Mouse (Mus musculus): Measurements from ENCODE around the gene Mvd. TPM values are rescaled to one million over a fixed set of nuclear protein-coding genes. Genes with fewer than 3 reads are reported as not detected.

The Mvd gene
- polyA plus RNA-seq, 1 experiment from 2014 or later: 14.4 TPM

GRCm38 (mm10) chr8:122431694-122432442 is 11.4 kb downstream of the Mvd start:
- Histone ChIP-seq H3K9ac (ENCODE audit: low read length) (peak overlapping the region; percentile 86), H3K36me3 (ENCODE audit: control insufficient read depth, insufficient read depth, low read length) (peaks cover 30% of the 10 kb centered on the region)

GRCm38 (mm10) chr8:122430646-122431045 is 12.6 kb downstream of the Mvd start:
- H3K36me3 ChIP-seq (ENCODE audit: control insufficient read depth, insufficient read depth, low read length): peaks cover 28% of the 10 kb centered on the region
- H3K27me3 ChIP-seq (ENCODE audit: control insufficient read depth, insufficient read depth, low read length): no peaks in the 10 kb centered on the region
- H3K4me3 ChIP-seq (ENCODE audit: control insufficient read depth in 1 of 2, insufficient read depth in 1 of 2, low read depth in 1 of 2, low read length in 2 of 2): no peak overlapping the region
- H3K9me3 ChIP-seq (ENCODE audit: control insufficient read depth, low read length): 0 out of 2 replicates have a peak, but pooled peaks cover 3% of the 10 kb centered on the region
- peaks cover 13 to 19% of the 10 kb centered on the region in 2 experiments for H3K4me1 ChIP-seq (ENCODE audit: control insufficient read depth in 2 of 2, insufficient read depth in 2 of 2, low read length in 2 of 2)
- H3K4me2 ChIP-seq (ENCODE audit: low read length): no peak overlapping the region
- 76% methylated on average over 3 of the region's 3 CpGs for WGBS
- H3K9ac ChIP-seq (ENCODE audit: low read length): no peak overlapping the region
- no peak overlapping the region for H3K27ac ChIP-seq (replicated peaks in 1 of 2; ENCODE audit: control insufficient read depth in 1 of 2, insufficient read depth in 1 of 2, low read depth in 2 of 2, low read length in 2 of 2)
- no peak for ATAC-seq (ENCODE audit: insufficient number of reproducible peaks, insufficient read depth, low FRiP score, low read depth)

More at GRCm38 (mm10) chr8:122431694-122432442, 11.4 kb downstream of the Mvd start:
- no peak; the same call in 1 of the 2 replicates for ATAC-seq (ENCODE audit: insufficient number of reproducible peaks, insufficient read depth, low FRiP score, low read depth)
- Histone ChIP-seq H3K4me2 (ENCODE audit: low read length) (peak overlapping the region; percentile 91), H3K4me3 (ENCODE audit: control insufficient read depth in 1 of 2, insufficient read depth in 1 of 2, low read depth in 1 of 2, low read length in 2 of 2) (peak overlapping the region; percentile 69 to 78), H3K4me1 (ENCODE audit: control insufficient read depth in 2 of 2, insufficient read depth in 2 of 2, low read length in 2 of 2) (peaks cover 13 to 19% of the 10 kb centered on the region in 2 experiments), H3K27me3 (ENCODE audit: control insufficient read depth, insufficient read depth, low read length) (no peaks in the 10 kb centered on the region), H3K9me3 (ENCODE audit: control insufficient read depth, low read length) (0 out of 2 replicates have a peak, but pooled peaks cover 3% of the 10 kb centered on the region), H3K27ac (replicated peaks in 1 of 2; ENCODE audit: control insufficient read depth in 1 of 2, insufficient read depth in 1 of 2, low read depth in 2 of 2, low read length in 2 of 2) (peak overlapping the region; percentile 56 to 74; a peak in 3 of 4 replicates)
- WGBS: 27% methylated on average over 18 of the region's 18 CpGs

- Histone ChIP-seq H3K4me2 (ENCODE audit: low read length) (no peak overlapping the region), H3K27ac (replicated peaks in 1 of 2; ENCODE audit: control insufficient read depth in 1 of 2, insufficient read depth in 1 of 2, low read depth in 2 of 2, low read length in 2 of 2) (no peak overlapping the region), H3K36me3 (ENCODE audit: control insufficient read depth, insufficient read depth, low read length) (peaks cover 28% of the 10 kb centered on the region), H3K4me3 (ENCODE audit: control insufficient read depth in 1 of 2, insufficient read depth in 1 of 2, low read depth in 1 of 2, low read length in 2 of 2) (no peak overlapping the region), H3K9me3 (ENCODE audit: control insufficient read depth, low read length) (no peaks in the 10 kb centered on the region), H3K27me3 (ENCODE audit: control insufficient read depth, insufficient read depth, low read length) (no peaks in the 10 kb centered on the region), H3K4me1 (ENCODE audit: control insufficient read depth in 2 of 2, insufficient read depth in 2 of 2, low read length in 2 of 2) (peaks cover 13 to 19% of the 10 kb centered on the region in 2 experiments), H3K9ac (ENCODE audit: low read length) (no peak overlapping the region)
- WGBS: 80% methylated on average over 10 of the region's 10 CpGs
- no peak for ATAC-seq (ENCODE audit: insufficient number of reproducible peaks, insufficient read depth, low FRiP score, low read depth)
Measured at GRCm38 (mm10) chr8:122430058-122430636, 13.1 kb downstream of the Mvd start.

GRCm38 (mm10) chr8:122428163-122428562 is 15.1 kb downstream of the Mvd start:
- no peaks in the 10 kb centered on the region for H3K27me3 ChIP-seq (ENCODE audit: control insufficient read depth, insufficient read depth, low read length)
- H3K9me3 ChIP-seq (ENCODE audit: control insufficient read depth, low read length): no peaks in the 10 kb centered on the region
- H3K4me1 ChIP-seq (ENCODE audit: control insufficient read depth in 2 of 2, insufficient read depth in 2 of 2, low read length in 2 of 2): peaks cover 20 to 25% of the 10 kb centered on the region in 2 experiments
- no peak overlapping the region for H3K9ac ChIP-seq (ENCODE audit: low read length)
- H3K27ac ChIP-seq (replicated peaks in 1 of 2; ENCODE audit: control insufficient read depth in 1 of 2, insufficient read depth in 1 of 2, low read depth in 2 of 2, low read length in 2 of 2): no peak overlapping the region
- H3K4me2 ChIP-seq (ENCODE audit: low read length): no peak overlapping the region
- peaks cover 23% of the 10 kb centered on the region for H3K36me3 ChIP-seq (ENCODE audit: control insufficient read depth, insufficient read depth, low read length)
- ATAC-seq (ENCODE audit: insufficient number of reproducible peaks, insufficient read depth, low FRiP score, low read depth): no peak
- H3K4me3 ChIP-seq (ENCODE audit: control insufficient read depth in 1 of 2, insufficient read depth in 1 of 2, low read depth in 1 of 2, low read length in 2 of 2): no peak overlapping the region
- WGBS: 87% methylated on average over 9 of the region's 9 CpGs

GRCm38 (mm10) chr8:122427607-122428006 is 15.6 kb downstream of the Mvd start:
- H3K9me3 ChIP-seq (ENCODE audit: control insufficient read depth, low read length): no peaks in the 10 kb centered on the region
- H3K36me3 ChIP-seq (ENCODE audit: control insufficient read depth, insufficient read depth, low read length): peaks cover 23% of the 10 kb centered on the region
- H3K4me1 ChIP-seq (ENCODE audit: control insufficient read depth in 2 of 2, insufficient read depth in 2 of 2, low read length in 2 of 2): peaks cover 17 to 21% of the 10 kb centered on the region in 2 experiments
- no peak overlapping the region for H3K4me2 ChIP-seq (ENCODE audit: low read length)
- H3K27ac ChIP-seq (replicated peaks in 1 of 2; ENCODE audit: control insufficient read depth in 1 of 2, insufficient read depth in 1 of 2, low read depth in 2 of 2, low read length in 2 of 2): no peak overlapping the region
- no peak overlapping the region for H3K4me3 ChIP-seq (ENCODE audit: control insufficient read depth in 1 of 2, insufficient read depth in 1 of 2, low read depth in 1 of 2, low read length in 2 of 2)
- whole genome bisulfite sequencing: 84% methylated on average over 7 of the region's 7 CpGs
- no peak overlapping the region for H3K9ac ChIP-seq (ENCODE audit: low read length)
- no peak for ATAC-seq (ENCODE audit: insufficient number of reproducible peaks, insufficient read depth, low FRiP score, low read depth)
- H3K27me3 ChIP-seq (ENCODE audit: control insufficient read depth, insufficient read depth, low read length): no peaks in the 10 kb centered on the region

GRCm38 (mm10) chr8:122426145-122426544 is 17.1 kb downstream of the Mvd start:
- no peaks in the 10 kb centered on the region for H3K27me3 ChIP-seq (ENCODE audit: control insufficient read depth, insufficient read depth, low read length)
- ATAC-seq (ENCODE audit: insufficient number of reproducible peaks, insufficient read depth, low FRiP score, low read depth): no peak
- H3K27ac ChIP-seq (replicated peaks in 1 of 2; ENCODE audit: control insufficient read depth in 1 of 2, insufficient read depth in 1 of 2, low read depth in 2 of 2, low read length in 2 of 2): no peak overlapping the region
- H3K4me1 ChIP-seq (ENCODE audit: control insufficient read depth in 2 of 2, insufficient read depth in 2 of 2, low read length in 2 of 2): peaks cover 8 to 11% of the 10 kb centered on the region in 2 experiments
- H3K9me3 ChIP-seq (ENCODE audit: control insufficient read depth, low read length): no peaks in the 10 kb centered on the region
- H3K4me3 ChIP-seq (ENCODE audit: control insufficient read depth in 1 of 2, insufficient read depth in 1 of 2, low read depth in 1 of 2, low read length in 2 of 2): no peak overlapping the region
- H3K9ac ChIP-seq (ENCODE audit: low read length): no peak overlapping the region
- no peak overlapping the region for H3K4me2 ChIP-seq (ENCODE audit: low read length)
- 60% methylated on average over 9 of the region's 9 CpGs for WGBS
- peaks cover 23% of the 10 kb centered on the region for H3K36me3 ChIP-seq (ENCODE audit: control insufficient read depth, insufficient read depth, low read length)

- ATAC-seq (ENCODE audit: insufficient number of reproducible peaks, insufficient read depth, low FRiP score, low read depth): 0 out of 2 replicates have a peak, but pooled peaks have one; percentile 19
- H3K9me3 ChIP-seq (ENCODE audit: control insufficient read depth, low read length): no peaks in the 10 kb centered on the region
- H3K4me1 ChIP-seq (ENCODE audit: control insufficient read depth in 2 of 2, insufficient read depth in 2 of 2, low read length in 2 of 2): peaks cover 8 to 14% of the 10 kb centered on the region in 2 experiments
- H3K27me3 ChIP-seq (ENCODE audit: control insufficient read depth, insufficient read depth, low read length): no peaks in the 10 kb centered on the region
- H3K4me2 ChIP-seq (ENCODE audit: low read length): no peak overlapping the region
- no peak overlapping the region for H3K4me3 ChIP-seq (ENCODE audit: control insufficient read depth in 1 of 2, insufficient read depth in 1 of 2, low read depth in 1 of 2, low read length in 2 of 2)
- no peak overlapping the region for H3K9ac ChIP-seq (ENCODE audit: low read length)
- peaks cover 29% of the 10 kb centered on the region for H3K36me3 ChIP-seq (ENCODE audit: control insufficient read depth, insufficient read depth, low read length)
- WGBS: 29% methylated on average over 5 of the region's 5 CpGs
- no peak overlapping the region for H3K27ac ChIP-seq (replicated peaks in 1 of 2; ENCODE audit: control insufficient read depth in 1 of 2, insufficient read depth in 1 of 2, low read depth in 2 of 2, low read length in 2 of 2)
Measured at GRCm38 (mm10) chr8:122423659-122424058, 19.6 kb downstream of the Mvd start.
